9 mouse cellular contexts compared by ENCODE assay signal in the genomic region with DNA sequence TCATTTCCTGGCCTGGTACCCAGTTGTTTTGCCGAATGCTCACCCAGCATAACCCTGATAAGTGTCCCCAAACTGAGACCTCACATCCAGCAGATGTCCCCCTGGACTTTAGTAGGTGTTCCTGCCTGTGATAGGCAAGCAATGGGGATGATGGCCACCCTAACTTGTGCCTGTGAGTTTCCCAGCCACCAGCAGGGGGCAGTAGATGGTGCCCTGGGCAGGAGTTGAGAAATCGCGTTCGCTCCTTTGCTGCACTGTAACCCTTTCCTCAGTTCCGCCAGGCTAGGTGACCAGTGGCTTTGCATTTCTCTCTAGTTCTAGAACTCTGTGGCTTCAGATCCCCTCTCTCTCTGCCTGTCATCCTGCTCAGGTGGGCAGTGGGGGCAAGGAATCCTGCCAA.
DNase-seq lines count a peak whose midpoint lies in the region; ATAC-seq and TF ChIP-seq lines count a peak whose summit lies in the region.
"Had no signal": no experiment of that assay in that cellular context is flagged by ENCODE, and none has a peak within 500 bp of the region (broad histone marks: within the 10 kb centered on the region; RNA-seq: fewer than 3 reads in every experiment).

No protein-coding gene starts in this region.

- DNase-seq in CD4-positive, CD25-positive, alpha-beta regulatory T cell, adult 2 months (ENCODE audit: low read depth, low spot score), result peak; percentile 48
- peak; percentile 45 to 63 for DNase-seq in layer of hippocampus, postnatal 10 days (ENCODE audit: low spot score in 2 of 2)
- no peak for DNase-seq in layer of hippocampus, adult 9-11 months
- DNase-seq in induced T-regulatory cell, adult 2 months (ENCODE audit: low read depth), result peak; percentile 40
- DNase-seq in naive thymus-derived CD4-positive, alpha-beta T cell, adult 2 months (ENCODE audit: low read depth), result peak; percentile 26
- DNase-seq in Muller cell, postnatal 12 days (ENCODE audit: inconsistent ontology term), result no peak

- WGBS in bone marrow, adult 2 months, result 8% methylated on average over 5 of the region's 5 CpGs

- ATAC-seq in CD4-positive, CD25-positive, alpha-beta regulatory T cell, adult 4 months, result no peak

- H3K4me3 ChIP-seq in bone marrow, adult 2 months (replicated peaks; ENCODE audit: control insufficient read depth, low read depth, low read length), result no peak overlapping the region
- H3K4me3 ChIP-seq: lung, embryonic 15.5 days had no signal

- no peak for TF ChIP-seq POLR2A in bone marrow, adult 2 months (IDR thresholded peaks at IDR 0.05; ENCODE audit: borderline replicate concordance, control insufficient read depth, low read depth, low read length)

- peak; percentile 88 for TF ChIP-seq CTCF in bone marrow, adult 2 months (IDR thresholded peaks at IDR 0.05; ENCODE audit: control insufficient read depth, insufficient read depth, low read length)

- H3K27ac ChIP-seq in bone marrow, adult 2 months (ENCODE audit: control insufficient read depth, insufficient read depth, low read depth, low read length, poor library complexity), result 0 out of 2 replicates have a peak overlapping the region, but pooled peaks have one; percentile 41
- H3K27ac ChIP-seq: lung, embryonic 15.5 days had no signal

- H3K4me1 ChIP-seq in bone marrow, adult 2 months (ENCODE audit: control insufficient read depth, insufficient read depth, low read length), result no peaks in the 10 kb centered on the region
- H3K4me1 ChIP-seq: lung, embryonic 15.5 days had no signal

Comparison
In these comparisons a context has a peak if more than half of its experiments do, and no peak if none do; other contexts are left out.
1. DNase-seq: peak in CD4-positive, CD25-positive, alpha-beta regulatory T cell, adult 2 months (single experiment), layer of hippocampus, postnatal 10 days (2 of 2), induced T-regulatory cell, adult 2 months (single experiment) and naive thymus-derived CD4-positive, alpha-beta T cell, adult 2 months (single experiment); none in layer of hippocampus, adult 9-11 months (single experiment) and Muller cell, postnatal 12 days (single experiment).